Mouse (Mus musculus): ENCODE results near the gene Ivl. TPM values are rescaled to one million over a fixed set of nuclear protein-coding genes. Genes with fewer than 3 reads are reported as not detected.

The Ivl gene
- 0.97 and 1.4 TPM in 2 replicates for polyA plus RNA-seq (2015; fragmentation: Nextera tagmentation; extraction: Ambion mirVana)

DNA sequence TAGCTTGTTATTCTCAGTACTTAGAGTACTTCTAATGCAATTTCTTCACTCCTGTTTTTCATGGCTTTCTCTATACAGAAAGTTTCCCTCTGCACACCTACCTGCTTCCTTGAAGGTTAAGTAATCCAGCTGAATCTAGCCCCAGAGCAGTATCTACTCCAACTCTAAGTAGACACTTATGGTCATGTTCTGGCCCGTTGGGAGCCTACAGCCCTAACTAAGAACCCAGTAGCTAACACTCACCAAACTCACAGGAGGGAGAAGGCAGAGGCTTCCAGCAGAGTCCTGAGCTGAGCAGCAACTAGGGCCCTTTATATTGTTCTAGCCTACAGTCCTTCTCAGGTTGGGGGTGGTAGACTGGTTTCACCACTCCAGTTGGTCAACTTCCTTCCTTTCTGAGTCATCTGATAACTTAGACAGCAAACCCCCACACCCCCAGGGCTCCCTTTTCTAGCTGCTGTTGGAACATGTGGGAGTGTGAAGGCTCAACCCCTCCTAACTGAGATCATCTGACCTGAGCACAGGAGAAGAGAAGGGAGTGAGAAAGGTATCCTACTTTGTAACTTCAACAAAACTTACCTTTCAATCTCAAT is at the start of gene Ivl:
Ivl (minus strand) TSS at position 287 of the 593 bp plus-strand sequence.
- Histone ChIP-seq H3K4me2 (ENCODE audit: low read length) (no peak within 1 kb of the TSS), H3K36me3 (ENCODE audit: insufficient read depth, low read length) (no peaks in the 10 kb centered on the region), H3K4me1 (replicated peaks; ENCODE audit: insufficient read depth, low read length) (0 out of 2 replicates have a peak, but pooled peaks cover 3% of the 10 kb centered on the region), H3K27ac (no peak within 1 kb of the TSS), H3K4me3 (replicated peaks; ENCODE audit: low read depth, low read length) (no peak within 1 kb of the TSS), H3K9ac (ENCODE audit: low read depth, low read length) (no peak within 1 kb of the TSS), H3K9me3 (replicated peaks; ENCODE audit: low read length) (no peaks in the 10 kb centered on the region), H3K27me3 (ENCODE audit: insufficient read depth, low read length) (no peaks in the 10 kb centered on the region)
- 86% methylated on average over 1 of the region's 1 CpGs for WGBS
- TF ChIP-seq CTCF (IDR thresholded peaks at IDR 0.05; ENCODE audit: low read depth): no peak
- ATAC-seq (replicated peaks; ENCODE audit: low FRiP score, low read depth): no peak
- no peak for DNase-seq (ENCODE audit: low spot score)

DNA sequence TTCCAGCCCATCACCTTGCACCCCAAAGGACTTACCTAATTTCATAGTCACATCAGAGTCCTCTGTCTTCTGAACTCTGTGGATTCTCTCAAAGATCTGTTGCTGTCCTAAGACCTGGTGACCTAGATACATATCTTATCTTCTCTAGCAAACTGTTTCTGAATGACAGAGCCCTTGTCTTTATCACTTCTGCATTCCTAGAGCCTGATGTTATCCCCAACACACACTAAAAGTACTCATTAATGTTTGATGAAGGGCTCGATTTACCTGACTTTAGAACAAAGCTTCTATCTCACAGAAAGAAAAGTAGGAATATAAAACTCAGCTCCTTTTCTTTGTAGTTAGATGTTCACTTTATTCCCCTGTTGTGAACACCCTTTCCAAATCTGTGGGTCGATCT is 48.0 kb upstream of the Ivl start, which contains the start of gene Lce6a:
Lce6a (minus strand) TSS at position 101 of the 400 bp plus-strand sequence.
- WGBS: 80% methylated on average over 2 of the region's 2 CpGs
- H3K4me3 ChIP-seq (replicated peaks; ENCODE audit: low read depth, low read length): no peak within 1 kb of the TSS
- H3K9me3 ChIP-seq (replicated peaks; ENCODE audit: low read length): no peaks in the 10 kb centered on the region
- H3K36me3 ChIP-seq (ENCODE audit: insufficient read depth, low read length): no peaks in the 10 kb centered on the region
- no peak within 1 kb of the TSS for H3K27ac ChIP-seq
- H3K27me3 ChIP-seq (ENCODE audit: insufficient read depth, low read length): no peaks in the 10 kb centered on the region
- DNase-seq (ENCODE audit: low spot score) (no peak), ATAC-seq (replicated peaks; ENCODE audit: low FRiP score, low read depth) (no peak)
- H3K9ac ChIP-seq (ENCODE audit: low read depth, low read length): no peak within 1 kb of the TSS
- no peak for TF ChIP-seq CTCF (IDR thresholded peaks at IDR 0.05; ENCODE audit: low read depth)
- H3K4me1 ChIP-seq (replicated peaks; ENCODE audit: insufficient read depth, low read length): no peaks in the 10 kb centered on the region
- no peak within 1 kb of the TSS for H3K4me2 ChIP-seq (ENCODE audit: low read length)

DNA sequence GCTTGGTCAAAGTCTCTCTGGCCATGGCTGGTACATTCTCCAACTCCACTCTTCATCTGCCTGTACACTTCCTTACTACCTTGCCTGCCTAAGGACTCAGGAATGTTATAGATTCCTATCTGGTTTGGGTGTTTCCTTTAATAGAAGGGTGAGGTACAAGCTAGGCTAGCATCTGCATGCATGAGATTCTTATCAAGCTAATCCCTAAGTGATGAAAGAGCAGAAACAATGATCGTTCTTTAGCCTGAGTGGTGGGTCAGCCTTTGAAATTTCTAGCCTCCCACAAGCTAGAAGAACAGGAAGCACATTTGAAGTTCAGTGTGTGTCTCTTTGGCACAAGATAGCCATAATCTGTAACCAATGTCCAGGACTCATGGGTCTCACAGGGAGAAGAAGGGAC is 36.3 kb upstream of the Ivl start:
- ATAC-seq (replicated peaks; ENCODE audit: low FRiP score, low read depth) (no peak), DNase-seq (ENCODE audit: low spot score) (no peak)
- Histone ChIP-seq H3K4me1 (replicated peaks; ENCODE audit: insufficient read depth, low read length) (no peaks in the 10 kb centered on the region), H3K9me3 (replicated peaks; ENCODE audit: low read length) (no peaks in the 10 kb centered on the region), H3K27me3 (ENCODE audit: insufficient read depth, low read length) (no peaks in the 10 kb centered on the region), H3K4me3 (replicated peaks; ENCODE audit: low read depth, low read length) (no peak overlapping the region), H3K4me2 (ENCODE audit: low read length) (no peak overlapping the region), H3K36me3 (ENCODE audit: insufficient read depth, low read length) (no peaks in the 10 kb centered on the region), H3K9ac (ENCODE audit: low read depth, low read length) (no peak overlapping the region), H3K27ac (no peak overlapping the region)
- no peak for TF ChIP-seq CTCF (IDR thresholded peaks at IDR 0.05; ENCODE audit: low read depth)
- 54% methylated on average over 1 of the region's 1 CpGs for WGBS

DNA sequence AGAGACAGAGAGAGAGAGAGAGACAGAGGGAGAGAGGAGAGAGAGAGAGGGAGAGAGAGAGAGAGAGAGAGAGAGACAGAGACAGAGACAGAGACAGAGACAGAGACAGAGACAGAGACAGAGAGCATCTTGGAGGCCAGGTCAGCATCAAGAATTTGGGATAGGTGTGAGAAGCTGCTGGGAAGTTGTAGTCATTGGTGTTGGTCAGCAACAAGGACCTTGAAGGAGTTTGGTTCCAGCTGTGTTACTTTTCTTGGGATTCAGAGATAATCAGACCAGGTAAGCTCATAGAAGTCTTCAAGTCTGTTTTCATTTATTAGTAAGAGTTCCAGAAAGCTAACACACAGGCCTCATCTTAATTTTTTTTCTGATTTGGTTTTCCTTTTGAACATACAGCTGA is 33.9 kb upstream of the Ivl start, which contains the start of gene 2210017I01Rik:
2210017I01Rik (minus strand) TSS at position 101 of the 400 bp plus-strand sequence.
- Histone ChIP-seq H3K4me2 (ENCODE audit: low read length) (no peak within 1 kb of the TSS), H3K4me1 (replicated peaks; ENCODE audit: insufficient read depth, low read length) (no peaks in the 10 kb centered on the region), H3K4me3 (replicated peaks; ENCODE audit: low read depth, low read length) (no peak within 1 kb of the TSS), H3K27me3 (ENCODE audit: insufficient read depth, low read length) (no peaks in the 10 kb centered on the region), H3K27ac (no peak within 1 kb of the TSS), H3K9ac (ENCODE audit: low read depth, low read length) (no peak within 1 kb of the TSS), H3K9me3 (replicated peaks; ENCODE audit: low read length) (no peaks in the 10 kb centered on the region), H3K36me3 (ENCODE audit: insufficient read depth, low read length) (no peaks in the 10 kb centered on the region)
- no peak for DNase-seq (ENCODE audit: low spot score)
- ATAC-seq (replicated peaks; ENCODE audit: low FRiP score, low read depth): no peak
- TF ChIP-seq CTCF (IDR thresholded peaks at IDR 0.05; ENCODE audit: low read depth): no peak

DNA sequence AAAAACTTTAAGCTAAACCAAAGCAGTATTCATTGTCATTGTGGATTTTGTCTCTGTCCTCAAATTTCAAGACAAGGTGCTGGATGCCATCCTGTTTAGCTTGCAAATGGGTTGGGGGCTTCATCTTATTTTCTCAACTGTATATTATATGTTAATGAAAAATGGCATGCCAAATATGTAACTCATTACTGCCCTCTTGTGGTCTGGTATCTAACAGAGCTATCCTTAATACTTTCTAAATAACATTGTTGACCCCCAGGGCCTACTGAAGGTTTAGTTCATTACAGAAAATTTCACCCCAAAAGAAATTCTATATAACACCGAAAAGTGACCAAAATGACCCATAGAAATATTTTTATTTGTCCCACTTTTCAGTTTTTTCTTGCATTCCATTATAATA is 28.6 kb upstream of the Ivl start:
- H3K4me1 ChIP-seq (replicated peaks; ENCODE audit: insufficient read depth, low read length): no peaks in the 10 kb centered on the region
- 57% methylated on average over 1 of the region's 1 CpGs for WGBS
- H3K36me3 ChIP-seq (ENCODE audit: insufficient read depth, low read length): no peaks in the 10 kb centered on the region
- no peak overlapping the region for H3K4me3 ChIP-seq (replicated peaks; ENCODE audit: low read depth, low read length)
- peak; percentile 66 for TF ChIP-seq CTCF (IDR thresholded peaks at IDR 0.05; ENCODE audit: low read depth)
- no peak overlapping the region for H3K4me2 ChIP-seq (ENCODE audit: low read length)
- no peak overlapping the region for H3K27ac ChIP-seq
- no peaks in the 10 kb centered on the region for H3K27me3 ChIP-seq (ENCODE audit: insufficient read depth, low read length)
- no peak overlapping the region for H3K9ac ChIP-seq (ENCODE audit: low read depth, low read length)
- no peaks in the 10 kb centered on the region for H3K9me3 ChIP-seq (replicated peaks; ENCODE audit: low read length)
- ATAC-seq (replicated peaks; ENCODE audit: low FRiP score, low read depth) (no peak), DNase-seq (ENCODE audit: low spot score) (peak; percentile 16)

DNA sequence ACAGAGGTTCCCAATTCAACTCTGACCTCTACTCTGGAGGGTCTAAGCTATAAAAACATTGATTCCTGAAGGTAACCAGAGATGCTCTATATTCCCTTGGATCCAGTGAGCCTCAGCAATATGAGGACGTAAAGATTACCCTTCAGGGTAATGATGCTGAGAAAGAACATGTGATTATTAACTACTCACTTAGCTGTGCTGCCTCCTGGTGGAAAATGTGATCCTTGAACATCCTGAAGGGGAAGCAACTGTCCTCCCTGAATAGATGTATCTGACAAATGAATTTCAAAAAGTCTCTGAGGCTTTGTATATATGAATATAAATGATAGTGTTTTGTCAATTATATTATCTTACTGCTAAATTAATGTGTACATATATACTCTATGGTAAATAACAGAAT is 26.9 kb upstream of the Ivl start:
- Histone ChIP-seq H3K4me2 (ENCODE audit: low read length) (no peak overlapping the region), H3K4me1 (replicated peaks; ENCODE audit: insufficient read depth, low read length) (no peaks in the 10 kb centered on the region), H3K9me3 (replicated peaks; ENCODE audit: low read length) (no peaks in the 10 kb centered on the region), H3K36me3 (ENCODE audit: insufficient read depth, low read length) (no peaks in the 10 kb centered on the region), H3K27me3 (ENCODE audit: insufficient read depth, low read length) (no peaks in the 10 kb centered on the region), H3K4me3 (replicated peaks; ENCODE audit: low read depth, low read length) (no peak overlapping the region), H3K9ac (ENCODE audit: low read depth, low read length) (no peak overlapping the region), H3K27ac (no peak overlapping the region)
- no peak for ATAC-seq (replicated peaks; ENCODE audit: low FRiP score, low read depth)
- 22% methylated on average over 1 of the region's 1 CpGs for WGBS
- peak; percentile 10 for DNase-seq (ENCODE audit: low spot score)
- peak; percentile 51 for TF ChIP-seq CTCF (IDR thresholded peaks at IDR 0.05; ENCODE audit: low read depth)

DNA sequence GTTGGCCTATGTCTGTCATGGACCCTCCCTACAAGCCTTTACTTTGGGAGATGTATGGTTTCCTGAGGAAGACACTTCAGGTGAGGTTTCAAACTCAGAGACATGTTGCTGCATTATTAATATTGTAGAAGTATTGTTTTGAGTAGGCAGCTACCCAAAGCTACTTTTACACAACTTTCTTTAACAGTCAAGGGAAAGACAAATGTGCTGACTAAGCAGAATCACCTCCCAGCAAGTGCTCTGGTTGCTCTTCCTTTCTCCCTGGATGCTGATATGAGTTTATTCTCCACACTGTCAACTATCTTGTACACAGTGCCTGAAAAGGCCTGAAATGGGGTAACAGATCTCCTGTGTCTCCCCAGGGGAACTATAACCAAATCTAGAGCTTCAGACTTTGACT is 26.4 kb upstream of the Ivl start:
- DNase-seq (ENCODE audit: low spot score): no peak
- H3K36me3 ChIP-seq (ENCODE audit: insufficient read depth, low read length): no peaks in the 10 kb centered on the region
- no peak for TF ChIP-seq CTCF (IDR thresholded peaks at IDR 0.05; ENCODE audit: low read depth)
- H3K27ac ChIP-seq: no peak overlapping the region
- no peak overlapping the region for H3K4me3 ChIP-seq (replicated peaks; ENCODE audit: low read depth, low read length)
- ATAC-seq (replicated peaks; ENCODE audit: low FRiP score, low read depth): no peak
- H3K9ac ChIP-seq (ENCODE audit: low read depth, low read length): no peak overlapping the region
- no peak overlapping the region for H3K4me2 ChIP-seq (ENCODE audit: low read length)
- H3K27me3 ChIP-seq (ENCODE audit: insufficient read depth, low read length): no peaks in the 10 kb centered on the region
- no peaks in the 10 kb centered on the region for H3K4me1 ChIP-seq (replicated peaks; ENCODE audit: insufficient read depth, low read length)
- H3K9me3 ChIP-seq (replicated peaks; ENCODE audit: low read length): no peaks in the 10 kb centered on the region

Measured in kidney, postnatal 0 days (tissue).